Mouse (Mus musculus): ENCODE data around the gene Fuca1.
"Not testable (repeated sequence)": the region's sequence is repeated elsewhere in the genome, so short reads cannot be mapped to it uniquely, and the experiment has no call there.

The Fuca1 gene

GRCm38 (mm10) chr4:135924418-135924817 is 3.9 kb downstream of the Fuca1 start:
- no peak for DNase-seq (ENCODE audit: low spot score)

- DNase-seq (ENCODE audit: low spot score) = no peak
Observed at GRCm38 (mm10) chr4:135925341-135925740, 4.8 kb downstream of the Fuca1 start.

GRCm38 (mm10) chr4:135926195-135926808 is 5.8 kb downstream of the Fuca1 start:
- DNase-seq (ENCODE audit: low spot score) = no peak

- no peak for DNase-seq (ENCODE audit: low spot score)
Observed at GRCm38 (mm10) chr4:135926861-135927260, 6.3 kb downstream of the Fuca1 start.

GRCm38 (mm10) chr4:135928376-135928775 is 7.8 kb downstream of the Fuca1 start:
- no peak for DNase-seq (ENCODE audit: low spot score)

GRCm38 (mm10) chr4:135929405-135929804 is 8.9 kb downstream of the Fuca1 start:
- DNase-seq (ENCODE audit: low spot score) = no peak

- DNase-seq (ENCODE audit: low spot score) = no peak
Observed at GRCm38 (mm10) chr4:135929828-135930227, 9.3 kb downstream of the Fuca1 start.

- no peak for DNase-seq (ENCODE audit: low spot score)
Observed at GRCm38 (mm10) chr4:135930239-135930638, 9.7 kb downstream of the Fuca1 start.

GRCm38 (mm10) chr4:135931832-135932231 is 11.3 kb downstream of the Fuca1 start:
- DNase-seq (ENCODE audit: low spot score) = no peak

GRCm38 (mm10) chr4:135934708-135935500 is 14.4 kb downstream of the Fuca1 start:
- DNase-seq (ENCODE audit: low spot score) = no peak

GRCm38 (mm10) chr4:135935502-135935901 is 15.0 kb downstream of the Fuca1 start:
- no peak for DNase-seq (ENCODE audit: low spot score)

GRCm38 (mm10) chr4:135938858-135939257 is 18.3 kb downstream of the Fuca1 start:
- no peak for DNase-seq (ENCODE audit: low spot score)

GRCm38 (mm10) chr4:135941026-135941425 is 20.5 kb downstream of the Fuca1 start:
- not testable (repeated sequence) for DNase-seq (ENCODE audit: low spot score)

- DNase-seq (ENCODE audit: low spot score) = no peak
Observed at GRCm38 (mm10) chr4:135942193-135942592, 21.7 kb downstream of the Fuca1 start.

- DNase-seq (ENCODE audit: low spot score) = no peak
Observed at GRCm38 (mm10) chr4:135943389-135943788, 22.9 kb downstream of the Fuca1 start.

- no peak for DNase-seq (ENCODE audit: low spot score)
Observed at GRCm38 (mm10) chr4:135945706-135946105, 25.2 kb downstream of the Fuca1 start.

- DNase-seq (ENCODE audit: low spot score) = peak; percentile 90
Observed at GRCm38 (mm10) chr4:135946278-135946658, 25.7 kb downstream of the Fuca1 start, which contains the start of gene Hmgcl. Gene Hmgcl, plus strand, starts transcription at chr4:135946448.

- no peak for DNase-seq (ENCODE audit: low spot score)
Observed at GRCm38 (mm10) chr4:135946659-135947301, 26.2 kb downstream of the Fuca1 start.

- DNase-seq (ENCODE audit: low spot score) = no peak
Observed at GRCm38 (mm10) chr4:135948142-135948541, 27.6 kb downstream of the Fuca1 start.

- no peak for DNase-seq (ENCODE audit: low spot score)
Observed at GRCm38 (mm10) chr4:135949475-135949874, 28.9 kb downstream of the Fuca1 start.

- DNase-seq (ENCODE audit: low spot score) = no peak
Observed at GRCm38 (mm10) chr4:135949911-135950310, 29.4 kb downstream of the Fuca1 start.

GRCm38 (mm10) chr4:135950365-135950764 is 29.8 kb downstream of the Fuca1 start:
- DNase-seq (ENCODE audit: low spot score) = no peak

- no peak for DNase-seq (ENCODE audit: low spot score)
Observed at GRCm38 (mm10) chr4:135951505-135951904, 31.0 kb downstream of the Fuca1 start.

Data from spleen, adult 12 weeks (tissue).